13 mouse cellular contexts compared by ENCODE assay signal in the genomic region with DNA sequence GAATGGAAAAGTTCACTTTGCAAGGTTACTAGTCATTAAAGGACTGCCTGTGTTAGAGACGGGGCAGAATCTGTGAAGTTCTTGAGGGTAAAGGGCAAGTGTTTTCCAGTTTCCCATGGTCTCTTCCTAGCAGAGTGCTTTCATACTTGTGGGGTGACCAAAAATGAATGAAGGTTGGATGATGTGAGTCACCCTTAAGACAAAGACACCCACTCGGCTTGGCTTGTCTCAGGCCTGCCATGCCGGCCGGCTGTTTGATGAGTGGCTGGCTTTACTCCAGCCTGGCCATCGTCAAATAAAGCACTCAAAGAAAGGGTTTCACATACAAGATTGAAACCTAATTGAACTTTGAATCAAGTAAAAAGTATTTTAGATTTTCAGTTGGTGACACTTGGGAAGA.
"Had no signal": no experiment of that assay in that cellular context is flagged by ENCODE, and none has a peak within 500 bp of the region (broad histone marks: within the 10 kb centered on the region; RNA-seq: fewer than 3 reads in every experiment).

No protein-coding gene starts in this region.

- H3K9me3 ChIP-seq: kidney, embryonic 15.5 days; limb, embryonic 12.5 days; liver, embryonic 13.5 days; lung, embryonic 15.5 days; midbrain, embryonic 12.5 days; neural tube, embryonic 12.5 days had no signal

- DNase-seq: kidney, postnatal 14 days; liver; liver, embryonic 13.5 days; liver, postnatal 0 days; lung, postnatal 14 days; spleen, adult 18-20 months; thymus, adult 2 months; thymus, postnatal 25 days had no signal

- H3K36me3 ChIP-seq: liver, embryonic 13.5 days; midbrain, embryonic 12.5 days had no signal

- H3K4me2 ChIP-seq: kidney, embryonic 15.5 days; limb, embryonic 12.5 days; liver, embryonic 13.5 days; lung, embryonic 15.5 days; midbrain, embryonic 12.5 days; neural tube, embryonic 12.5 days had no signal

- H3K27ac ChIP-seq: kidney, embryonic 15.5 days; limb, embryonic 12.5 days; liver, embryonic 13.5 days; lung, embryonic 15.5 days; midbrain, embryonic 12.5 days; neural tube, embryonic 12.5 days had no signal

- H3K27me3 ChIP-seq: kidney, embryonic 15.5 days; limb, embryonic 12.5 days; liver, embryonic 13.5 days; lung, embryonic 15.5 days; midbrain, embryonic 12.5 days; neural tube, embryonic 12.5 days had no signal

- H3K4me3 ChIP-seq: kidney, embryonic 15.5 days; limb, embryonic 12.5 days; liver, embryonic 13.5 days; lung, embryonic 15.5 days; midbrain, embryonic 12.5 days; neural tube, embryonic 12.5 days had no signal

- H3K4me1 ChIP-seq: limb, embryonic 12.5 days; midbrain, embryonic 12.5 days; neural tube, embryonic 12.5 days had no signal

- H3K9ac ChIP-seq: kidney, embryonic 15.5 days; limb, embryonic 12.5 days; liver, embryonic 13.5 days; liver, postnatal 0 days; lung, embryonic 15.5 days; midbrain, embryonic 12.5 days; neural tube, embryonic 12.5 days had no signal

- ATAC-seq: liver, postnatal 0 days had no signal
